Mouse (Mus musculus): ENCODE measurements around the gene Cacna1e.

The Cacna1e gene

GRCm38 (mm10) chr1:154413138-154413537, 471.2 kb downstream of the Cacna1e start:
- DNase-seq (ENCODE audit: low read depth, low spot score) = no peak

- DNase-seq (ENCODE audit: low read depth, low spot score) = no peak
These were observed 475.2 kb downstream of the Cacna1e start for GRCm38 (mm10) chr1:154409051-154409450.

DNA sequence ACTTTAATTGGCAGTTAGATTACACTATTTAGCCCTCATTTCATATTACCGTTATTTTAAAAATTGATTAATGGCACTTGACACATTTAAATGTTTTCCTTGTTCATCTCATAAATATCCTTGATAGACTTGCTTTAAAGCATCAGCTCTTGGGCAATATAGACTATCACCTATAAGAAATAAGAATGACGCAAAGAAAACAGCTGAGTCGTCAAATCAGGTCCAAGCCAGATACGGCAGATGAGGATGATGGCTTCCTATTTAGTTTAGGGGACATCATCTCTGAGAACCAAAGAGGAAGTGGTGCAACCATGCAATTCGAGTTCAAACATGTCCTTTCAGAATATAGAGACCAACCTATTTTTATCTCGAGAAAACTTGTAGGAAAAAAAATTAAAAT, 492.3 kb downstream of the Cacna1e start:
- DNase-seq (ENCODE audit: low read depth, low spot score) = no peak
